Mouse (Mus musculus) erythroid progenitor cell, adult 5-6 weeks (primary cell): ENCODE results near the gene Gm20388. TPM values are rescaled to one million over a fixed set of nuclear protein-coding genes. Genes with fewer than 3 reads are reported as not detected.

Source experiments
- ATAC-seq: replicated peaks from 2 replicates; pipeline ENCODE4 v1.8.0; 2016; ENCODE audit warnings: moderate number of reproducible peaks, mild to moderate bottlenecking, moderate TSS enrichment, inconsistent platforms; ENCODE audit not compliant: poor library complexity, low FRiP score, severe bottlenecking
- total RNA-seq, 2 experiments: library from RNA; stranded (forward) in 1 of 2; stranded (reverse) in 1 of 2; fragments of 150-400 nt in 1 of 2; fragments of 186-747, 209-891 nt in 1 of 2; gene quantifications; 2 replicates each; pipeline versions ENCODE4 v1.2.3 to v1.2.4; 2015 to 2017; ENCODE audit warnings: low replicate concordance in 2 of 2

The Gm20388 gene
- total RNA-seq, 2 experiments from 2014 or later, result 4.2 TPM; not detected in 1

- ATAC-seq, result no peak
These were observed 2167.7 kb downstream of the Gm20388 start for GRCm38 (mm10) chr8:122078321-122078720.

- ATAC-seq, result no peak
These were observed 2168.5 kb downstream of the Gm20388 start for GRCm38 (mm10) chr8:122079093-122079492.

- no peak for ATAC-seq
These were observed 2169.7 kb downstream of the Gm20388 start for GRCm38 (mm10) chr8:122080347-122080746.

- ATAC-seq, result no peak
These were observed 2172.8 kb downstream of the Gm20388 start for GRCm38 (mm10) chr8:122083401-122083800.

- ATAC-seq, result no peak
These were observed 2173.5 kb downstream of the Gm20388 start for GRCm38 (mm10) chr8:122084145-122084544.

DNA sequence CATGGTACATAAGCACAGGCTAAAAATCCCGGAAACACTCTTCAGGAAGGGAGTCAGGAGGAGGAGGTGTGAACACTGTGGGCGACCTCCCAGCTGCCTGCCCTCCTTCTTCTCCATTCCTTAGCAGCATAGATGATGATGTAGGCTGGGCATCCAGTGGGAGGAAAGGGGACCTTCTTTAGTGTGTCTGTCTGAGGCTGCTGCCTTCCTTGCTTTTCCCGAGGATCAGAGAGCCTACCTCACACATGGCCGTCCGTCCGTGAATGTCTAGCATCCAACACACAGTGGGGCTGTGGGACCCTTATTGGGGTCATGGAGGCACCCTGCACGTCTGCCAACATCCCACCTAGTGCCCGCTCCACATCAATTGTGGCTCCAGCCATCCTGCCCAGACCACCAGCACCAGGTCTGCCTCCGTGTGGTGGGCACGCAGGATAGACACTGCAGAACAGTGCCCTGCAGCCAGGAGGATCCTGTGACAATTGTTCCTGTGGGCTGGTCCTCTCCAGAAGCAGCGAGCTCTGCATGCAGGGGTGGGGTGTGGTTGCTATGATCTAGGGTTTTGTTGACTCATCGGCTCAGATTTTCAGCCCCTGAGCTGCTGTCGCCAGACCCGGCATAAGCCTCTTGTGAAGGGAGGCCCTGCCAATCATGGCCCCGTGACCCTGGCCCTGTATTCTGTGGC is 2174.2 kb downstream of the Gm20388 start:
- ATAC-seq, result no peak

DNA sequence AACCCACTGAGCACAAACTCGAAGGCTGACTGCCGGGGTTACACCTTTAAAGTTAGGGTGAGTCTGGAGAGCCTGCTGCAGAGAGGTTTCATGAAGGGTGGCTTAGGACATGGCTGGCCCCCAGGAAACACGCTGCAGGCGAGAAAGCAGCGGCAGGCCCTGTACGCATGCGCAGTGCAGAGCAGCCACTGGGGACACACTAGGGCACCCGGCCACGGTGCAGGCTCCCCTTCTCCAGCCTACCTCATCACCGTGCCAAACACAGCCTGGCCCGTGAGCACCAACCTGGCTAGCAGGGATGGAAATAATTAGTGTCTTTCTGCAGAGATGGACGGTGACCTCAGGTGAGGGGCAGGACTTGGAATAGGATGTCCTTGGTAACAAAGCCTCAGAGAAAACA is 2175.4 kb downstream of the Gm20388 start:
- ATAC-seq, result no peak

GRCm38 (mm10) chr8:122088631-122089030 is 2178.0 kb downstream of the Gm20388 start:
- no peak for ATAC-seq

- no peak for ATAC-seq
These were observed 2178.6 kb downstream of the Gm20388 start for GRCm38 (mm10) chr8:122089186-122089700.

- no peak for ATAC-seq
These were observed 2181.8 kb downstream of the Gm20388 start for GRCm38 (mm10) chr8:122092476-122092875.

GRCm38 (mm10) chr8:122098766-122099165 is 2188.1 kb downstream of the Gm20388 start:
- ATAC-seq, result no peak

DNA sequence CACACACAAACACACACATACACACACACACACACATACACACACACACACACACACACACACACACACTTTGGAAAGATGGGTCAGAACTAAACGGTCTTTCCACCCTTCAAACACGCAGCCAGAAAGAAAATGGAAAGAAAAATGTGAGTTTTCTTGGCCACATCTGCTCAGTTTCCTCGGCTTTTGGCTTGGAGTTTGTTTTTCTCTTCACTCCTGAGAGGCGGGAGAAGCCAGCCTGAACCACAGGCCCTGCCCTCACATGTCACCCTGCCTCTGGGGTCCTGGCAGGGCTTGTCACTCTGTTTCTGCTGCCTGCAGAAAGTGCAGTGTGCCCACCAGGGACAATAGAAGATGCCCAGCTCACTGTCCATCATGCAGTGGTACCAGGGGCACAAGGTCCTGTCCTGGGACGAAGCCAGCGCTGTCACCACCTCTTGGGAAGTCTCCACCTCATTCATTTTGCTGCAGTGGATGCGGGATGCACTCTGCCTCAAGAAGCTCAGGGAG is 2189.1 kb downstream of the Gm20388 start:
- ATAC-seq, result no peak

DNA sequence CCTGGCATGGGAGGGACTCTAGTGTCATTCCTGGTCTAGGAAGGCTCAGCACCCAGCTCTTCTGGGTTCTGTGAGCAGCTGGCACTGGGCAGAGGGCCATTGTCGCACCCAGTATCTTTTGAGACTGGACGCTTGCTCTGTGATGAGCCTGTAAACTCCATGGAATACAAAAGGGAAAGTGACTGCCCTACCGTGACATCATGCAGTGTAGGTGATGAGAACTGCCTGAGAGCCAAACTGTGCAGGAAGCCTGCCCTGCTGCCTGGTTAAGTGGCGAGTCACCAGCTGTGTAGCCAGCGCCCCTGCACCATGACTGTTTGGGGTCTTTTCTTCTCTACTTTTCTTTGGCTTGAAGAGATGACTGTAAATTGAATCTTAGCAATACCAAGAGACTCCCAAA is 2191.2 kb downstream of the Gm20388 start:
- ATAC-seq, result no peak

GRCm38 (mm10) chr8:122102286-122102685 is 2191.6 kb downstream of the Gm20388 start:
- no peak for ATAC-seq

GRCm38 (mm10) chr8:122103241-122103640 is 2192.6 kb downstream of the Gm20388 start:
- no peak for ATAC-seq

DNA sequence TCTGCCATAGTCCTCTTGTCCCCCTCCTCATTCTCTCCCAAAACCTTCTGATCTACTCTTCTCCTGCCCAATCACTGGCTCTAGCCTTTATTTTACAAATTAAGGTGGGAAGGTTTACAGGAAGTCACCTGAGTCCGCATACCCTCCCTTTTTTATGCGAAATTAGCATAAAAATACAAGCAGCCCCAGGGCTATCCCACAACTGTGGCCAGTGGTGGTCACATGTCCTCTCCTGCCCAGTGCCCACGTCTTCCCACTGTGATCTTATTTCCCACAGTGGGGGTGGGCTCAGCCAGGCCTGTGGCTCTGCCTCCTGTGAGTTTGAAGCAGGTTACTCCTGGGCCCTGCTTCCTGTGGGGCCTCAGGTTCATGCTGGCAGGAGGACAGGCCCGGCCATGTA is 2194.0 kb downstream of the Gm20388 start:
- ATAC-seq, result no peak

- ATAC-seq, result no peak
These were observed 2195.6 kb downstream of the Gm20388 start for GRCm38 (mm10) chr8:122106270-122106669.

DNA sequence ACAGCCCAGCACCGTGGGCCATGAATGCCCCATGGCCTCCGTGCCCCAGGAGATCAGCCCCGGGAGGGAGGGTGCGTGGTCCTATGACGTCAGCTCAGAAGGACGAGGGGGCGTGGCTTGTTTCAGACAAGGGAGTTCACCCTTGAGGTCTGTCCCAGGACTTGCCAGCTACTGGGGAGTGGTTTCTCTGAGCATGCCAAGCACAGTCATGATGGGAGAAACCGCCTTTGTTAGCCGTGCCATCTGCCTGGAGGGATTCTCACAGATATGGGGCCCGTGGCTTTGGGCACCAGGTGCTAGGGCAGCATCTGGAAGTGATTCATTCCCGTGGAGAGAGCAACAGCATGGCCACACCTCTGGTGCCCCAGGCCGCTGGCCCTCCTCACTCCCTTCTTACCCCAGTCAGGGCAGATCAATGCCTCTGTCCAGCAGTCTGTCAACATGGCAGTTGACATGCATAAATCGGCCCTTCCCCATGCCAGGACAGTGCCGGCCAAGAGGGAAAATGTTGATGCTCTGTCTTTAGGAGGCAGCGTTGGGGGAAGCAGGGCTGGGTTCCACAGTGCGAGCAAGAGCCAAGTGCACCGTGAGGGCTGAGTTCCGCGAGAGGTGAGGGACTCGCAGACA is 2199.7 kb downstream of the Gm20388 start:
- no peak for ATAC-seq

- ATAC-seq, result no peak
These were observed 2200.2 kb downstream of the Gm20388 start for GRCm38 (mm10) chr8:122110867-122111253.

DNA sequence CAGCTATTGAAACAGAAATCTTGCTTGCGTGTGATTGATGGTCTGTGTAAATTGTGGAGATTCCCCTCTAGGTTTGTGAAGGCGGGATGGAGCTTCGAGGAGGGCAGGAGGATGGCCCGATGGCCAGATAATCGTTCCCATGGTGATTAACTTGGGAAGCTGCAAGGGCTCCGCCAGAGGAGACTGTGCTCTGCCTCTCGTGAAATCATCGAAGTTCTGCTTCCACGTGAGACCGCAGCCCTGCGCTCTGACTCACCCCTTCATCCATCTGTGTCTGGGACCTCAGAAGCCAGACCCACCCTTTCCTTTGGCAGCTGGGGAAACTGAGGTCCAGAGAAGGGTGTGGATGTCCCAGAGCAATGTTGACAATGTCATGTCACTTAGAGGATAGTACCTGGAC is 2201.1 kb downstream of the Gm20388 start:
- ATAC-seq, result no peak

- ATAC-seq, result no peak
These were observed 2201.8 kb downstream of the Gm20388 start for GRCm38 (mm10) chr8:122112264-122112965.
